Mouse (Mus musculus) G1E (cell line): Measurements from ENCODE around the gene Rxfp4.

ENCODE experiments used
- CTCF ChIP-seq: IDR thresholded peaks from 2 replicates; pipeline ENCODE4 v1.5.1; 2012; ENCODE audit warnings: low read depth, low read length, inconsistent platforms, mixed read lengths
- GATA1 ChIP-seq: IDR thresholded peaks from 2 replicates; pipeline ENCODE4 v1.6.1; 2012; ENCODE audit warnings: borderline replicate concordance, low read length, inconsistent platforms, mixed read lengths

DNA sequence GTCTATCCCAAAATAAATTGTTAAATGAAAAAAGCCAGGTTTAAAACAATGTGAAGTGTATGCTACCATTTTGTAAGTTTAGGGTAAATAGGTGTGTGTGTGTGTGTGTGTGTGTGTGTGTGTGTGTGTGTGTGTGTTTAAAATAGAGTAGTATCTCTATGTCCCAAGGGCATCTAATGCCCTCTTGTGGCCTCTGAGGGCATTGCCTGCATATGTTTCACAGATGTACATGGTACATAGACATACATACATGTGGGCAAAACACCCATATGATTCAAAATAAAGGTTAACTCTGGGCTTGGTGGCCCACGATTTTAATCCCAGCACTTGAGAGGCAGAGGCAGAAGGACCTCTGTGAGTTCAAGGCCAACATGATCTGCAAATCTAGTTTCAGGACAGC, 12.3 kb downstream of the Rxfp4 start:
- TF ChIP-seq GATA1 (no peak), CTCF (peak; percentile 65)
